Mouse (Mus musculus) neutrophil, adult 59 days (primary cell): ENCODE results near the gene Gm10352. TPM values are rescaled to one million over a fixed set of nuclear protein-coding genes. Genes with fewer than 3 reads are reported as not detected.

Experiments
- total RNA-seq, 2 experiments: library from RNA; stranded (reverse); gene quantifications; 1 replicate in 1 of 2; 2 replicates in 1 of 2; pipeline ENCODE4 v1.2.4; 2023

The Gm10352 gene
- total RNA-seq = not detected

DNA sequence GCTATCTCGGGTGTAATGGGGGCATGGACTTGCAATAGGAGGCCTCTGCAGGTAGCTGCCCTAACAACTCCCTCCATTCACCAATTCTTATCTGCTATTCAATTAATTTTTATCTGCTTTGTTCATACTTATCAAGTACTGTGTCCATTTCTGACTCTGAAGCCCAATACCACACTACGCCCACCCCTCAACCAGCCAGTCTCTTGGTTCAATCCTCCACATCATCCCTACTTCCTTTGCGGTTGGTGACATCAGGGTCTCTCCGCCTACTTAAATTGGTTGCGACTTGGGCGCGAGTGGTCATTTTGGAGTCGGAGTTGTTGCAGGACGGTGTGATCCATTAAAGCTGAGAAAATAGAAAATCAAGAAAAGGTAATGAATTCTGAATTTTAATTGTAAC is at the start of gene Gm10352:
Gene Gm10352 (plus strand): TSS at position 301 of the 400 bp plus-strand sequence.

DNA sequence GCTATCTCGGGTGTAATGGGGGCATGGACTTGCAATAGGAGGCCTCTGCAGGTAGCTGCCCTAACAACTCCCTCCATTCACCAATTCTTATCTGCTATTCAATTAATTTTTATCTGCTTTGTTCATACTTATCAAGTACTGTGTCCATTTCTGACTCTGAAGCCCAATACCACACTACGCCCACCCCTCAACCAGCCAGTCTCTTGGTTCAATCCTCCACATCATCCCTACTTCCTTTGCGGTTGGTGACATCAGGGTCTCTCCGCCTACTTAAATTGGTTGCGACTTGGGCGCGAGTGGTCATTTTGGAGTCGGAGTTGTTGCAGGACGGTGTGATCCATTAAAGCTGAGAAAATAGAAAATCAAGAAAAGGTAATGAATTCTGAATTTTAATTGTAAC is 31.5 kb downstream of the Gm10352 start, which contains the start of gene Gm29289:
Gene Gm29289 (plus strand): TSS at position 301 of the 400 bp plus-strand sequence.

Other genes with a start within 250 kb of the Gm10352 start
- gene Sry, start 237.3 kb upstream of the Gm10352 start, total RNA-seq = not detected
- gene H2al2b, start 180.3 kb upstream of the Gm10352 start, total RNA-seq = not detected
- not detected for gene Gm4064, start 104.8 kb upstream of the Gm10352 start, total RNA-seq
- gene Rbmy, start 70.3 kb upstream of the Gm10352 start, total RNA-seq = not detected
- not detected for gene Gm10256, start 70.3 kb upstream of the Gm10352 start, total RNA-seq
- gene Gm29289, start 31.6 kb downstream of the Gm10352 start, total RNA-seq = not detected